Mouse (Mus musculus) myocyte (in vitro differentiated cells): ENCODE measurements at regions not wholly inside any gene's neighbourhood (a gene's known extent, or its start where the extent isn't known, plus 50 kb on each side); places are given as distances from the start of the nearest gene placed in this dataset.

Experiments used
- CEBPB ChIP-seq: IDR thresholded peaks from 2 replicates; pipeline ENCODE4 v1.6.1; 2011; ENCODE audit warnings: mild to moderate bottlenecking, moderate library complexity; ENCODE audit not compliant: poor library complexity, insufficient read depth, severe bottlenecking
- E2F4 ChIP-seq: IDR thresholded peaks from one replicate; pipeline ENCODE4 v1.6.1; 2011; ENCODE audit warnings: mild to moderate bottlenecking, control low read depth, moderate library complexity; ENCODE audit not compliant: insufficient read depth
- MAX ChIP-seq: IDR thresholded peaks from one replicate; pipeline ENCODE4 v1.6.1; 2011; ENCODE audit warnings: low read depth, mild to moderate bottlenecking, control low read depth
- MYOD1 ChIP-seq, 3 experiments: IDR thresholded peaks; one replicate each; pipeline ENCODE4 v1.6.1; 2011; ENCODE audit warnings: control low read depth in 2 of 3, low read depth in 2 of 3, mild to moderate bottlenecking in 2 of 3, moderate library complexity in 1 of 3; ENCODE audit not compliant: insufficient read length in 2 of 3, control insufficient read depth in 1 of 3
- MYOG ChIP-seq, 3 experiments: IDR thresholded peaks; one replicate each; pipeline ENCODE4 v1.6.1; 2011; ENCODE audit warnings: control low read depth in 2 of 3, low read depth in 2 of 3, mild to moderate bottlenecking in 2 of 3; ENCODE audit not compliant: insufficient read length in 2 of 3, control insufficient read depth in 1 of 3, insufficient read depth in 1 of 3
- POLR2A ChIP-seq: IDR thresholded peaks from one replicate; pipeline ENCODE4 v1.6.1; 2011; ENCODE audit warnings: low read depth, mild to moderate bottlenecking, control low read depth, moderate library complexity; ENCODE audit not compliant: insufficient read length
- POLR2AphosphoS2 ChIP-seq: IDR thresholded peaks from one replicate; pipeline ENCODE4 v1.6.1; 2011; ENCODE audit warnings: low read depth, control low read depth; ENCODE audit not compliant: insufficient read length
- REST ChIP-seq: IDR thresholded peaks from one replicate; pipeline ENCODE4 v1.6.1; 2011; ENCODE audit warnings: mild to moderate bottlenecking, control low read depth, moderate library complexity; ENCODE audit not compliant: insufficient read depth, insufficient read length
- SRF ChIP-seq: IDR thresholded peaks from one replicate; pipeline ENCODE4 v1.6.1; 2011; ENCODE audit warnings: low read depth; ENCODE audit not compliant: control insufficient read depth, insufficient read length
- TCF12 ChIP-seq: IDR thresholded peaks from one replicate; pipeline ENCODE4 v1.6.1; 2011; ENCODE audit warnings: mild to moderate bottlenecking, control low read depth; ENCODE audit not compliant: poor library complexity, insufficient read depth, severe bottlenecking
- TCF3 ChIP-seq: IDR thresholded peaks from one replicate; pipeline ENCODE4 v1.6.1; 2011; ENCODE audit warnings: low read depth, control low read depth; ENCODE audit not compliant: insufficient read length
- USF1 ChIP-seq: IDR thresholded peaks from one replicate; pipeline ENCODE4 v1.6.1; 2011; ENCODE audit warnings: low read depth, mild to moderate bottlenecking, control low read depth, moderate library complexity

DNA sequence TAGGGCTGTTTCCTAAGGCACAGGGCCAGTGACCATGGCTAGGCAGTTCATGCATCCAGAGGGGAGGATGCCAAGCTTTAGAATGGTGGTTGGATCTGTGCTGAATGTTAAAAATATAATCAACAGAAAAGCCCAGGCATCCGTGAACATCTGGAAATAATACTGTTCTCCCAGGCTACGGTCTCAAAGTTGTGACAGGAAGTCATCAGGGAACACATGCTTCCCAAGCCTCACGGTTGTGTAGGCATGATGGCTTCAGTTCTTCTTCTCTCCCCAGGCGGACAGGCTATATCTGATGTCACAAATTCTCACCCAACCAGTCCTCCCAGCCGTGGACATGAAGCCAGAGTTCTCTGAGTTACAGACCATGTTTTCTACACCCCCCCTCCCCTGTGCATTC is 275.4 kb downstream of the Cbln1 start:
- no peak for TF ChIP-seq POLR2A
- TF ChIP-seq E2F4 = no peak
- TF ChIP-seq REST = no peak
- TF ChIP-seq TCF12 = no peak
- no peak for TF ChIP-seq CEBPB
- no peak for TF ChIP-seq MAX
- no peak for TF ChIP-seq POLR2AphosphoS2
- TF ChIP-seq USF1 = no peak
- no peak for TF ChIP-seq MYOD1 (IDR thresholded peaks at IDR 0.05; ENCODE audit: control insufficient read depth in 1 of 3, insufficient read length in 2 of 3, low read depth in 2 of 3)
- TF ChIP-seq SRF = no peak
- no peak for TF ChIP-seq MYOG (IDR thresholded peaks at IDR 0.05; ENCODE audit: control insufficient read depth in 1 of 3, insufficient read depth in 1 of 3, insufficient read length in 2 of 3, low read depth in 2 of 3)
- TF ChIP-seq TCF3 = no peak
